ENCODE assay signal across 8 mouse cellular contexts in the genomic region with DNA sequence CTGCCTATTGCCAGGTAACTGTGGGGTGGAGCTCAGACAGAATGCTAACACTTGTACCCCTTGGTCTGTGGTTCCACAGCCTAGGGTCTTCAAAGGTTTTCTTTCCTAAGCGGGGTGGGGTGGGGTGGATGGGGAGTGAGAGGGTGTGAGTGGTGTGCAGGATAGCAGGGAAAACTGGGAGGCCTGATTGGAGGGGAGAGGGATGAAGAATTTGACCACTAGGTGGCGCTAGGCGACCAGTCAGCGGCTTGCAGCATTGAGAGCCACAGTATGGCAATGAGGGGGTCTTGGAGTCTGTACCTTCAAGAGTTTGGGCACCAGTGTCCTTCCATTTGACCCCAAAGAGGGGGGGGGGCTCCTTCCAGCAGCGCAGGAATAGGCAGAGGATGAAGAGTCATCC. TPM values are rescaled to one million over a fixed set of nuclear protein-coding genes. Genes with fewer than 3 reads are reported as not detected.
DNase-seq lines count a peak whose midpoint lies in the region; ATAC-seq and TF ChIP-seq lines count a peak whose summit lies in the region.

No protein-coding gene starts in this region.

- H3K9ac ChIP-seq in heart, embryonic 12.5 days = no peak overlapping the region
- no peak overlapping the region for H3K9ac ChIP-seq in liver, embryonic 14.5 days (replicated peaks)
- H3K9ac ChIP-seq in neural tube, embryonic 14.5 days (replicated peaks; ENCODE audit: low read depth, low read length) = no peak overlapping the region
- no peak overlapping the region for H3K9ac ChIP-seq in stomach, postnatal 0 days (ENCODE audit: low read length)

- no peak overlapping the region for H3K4me2 ChIP-seq in heart, embryonic 12.5 days
- no peak overlapping the region for H3K4me2 ChIP-seq in liver, embryonic 14.5 days (ENCODE audit: low read depth)
- H3K4me2 ChIP-seq in neural tube, embryonic 14.5 days (ENCODE audit: low read depth, low read length) = no peak overlapping the region
- no peak overlapping the region for H3K4me2 ChIP-seq in stomach, postnatal 0 days (replicated peaks; ENCODE audit: low read depth)

- no peak overlapping the region for H3K4me3 ChIP-seq in bone marrow macrophage, adult 2 months (ENCODE audit: insufficient read depth, low read length)
- no peak overlapping the region for H3K4me3 ChIP-seq in heart, embryonic 12.5 days
- H3K4me3 ChIP-seq in liver, embryonic 14.5 days (ENCODE audit: insufficient read depth in 1 of 2, low read depth in 2 of 2, low read length in 2 of 2) = no peak overlapping the region
- H3K4me3 ChIP-seq in neural tube, embryonic 14.5 days (ENCODE audit: low read depth, low read length) = no peak overlapping the region
- no peak overlapping the region for H3K4me3 ChIP-seq in stomach, postnatal 0 days (ENCODE audit: low read depth, low read length)

- H3K27me3 ChIP-seq in heart, embryonic 12.5 days (replicated peaks) = peaks cover 6% of the 10 kb centered on the region; the same call in 1 of the 2 replicates
- no peaks in the 10 kb centered on the region for H3K27me3 ChIP-seq in liver, embryonic 14.5 days (ENCODE audit: control insufficient read depth, insufficient read depth, low read length)
- H3K27me3 ChIP-seq in neural tube, embryonic 14.5 days (ENCODE audit: control insufficient read depth, insufficient read depth, low read length) = no peaks in the 10 kb centered on the region
- H3K27me3 ChIP-seq in stomach, postnatal 0 days (ENCODE audit: control insufficient read depth, insufficient read depth, low read length) = no peaks in the 10 kb centered on the region

- H3K9me3 ChIP-seq in heart, embryonic 12.5 days (replicated peaks) = no peaks in the 10 kb centered on the region
- H3K9me3 ChIP-seq in liver, embryonic 14.5 days (ENCODE audit: control insufficient read depth, low read length) = no peaks in the 10 kb centered on the region
- no peaks in the 10 kb centered on the region for H3K9me3 ChIP-seq in neural tube, embryonic 14.5 days (ENCODE audit: control insufficient read depth, low read length)
- H3K9me3 ChIP-seq in stomach, postnatal 0 days (ENCODE audit: control insufficient read depth, low read length) = no peaks in the 10 kb centered on the region

- TF ChIP-seq POLR2A in bone marrow macrophage, adult 2 months (IDR thresholded peaks at IDR 0.05; ENCODE audit: borderline replicate concordance, low read depth, low read length) = no peak

- 0% methylated on average over 5 of the region's 5 CpGs for WGBS in heart, embryonic 12.5 days
- WGBS in liver, embryonic 14.5 days (ENCODE audit: insufficient replicate concordance) = 0% methylated on average over 5 of the region's 5 CpGs
- 4% methylated on average over 5 of the region's 5 CpGs for WGBS in neural tube, embryonic 14.5 days
- WGBS in stomach, postnatal 0 days = 3% methylated on average over 5 of the region's 5 CpGs

- TF ChIP-seq EP300 in liver, embryonic 14.5 days (IDR thresholded peaks at IDR 0.05; ENCODE audit: low read depth) = no peak
- TF ChIP-seq EP300 in stomach, postnatal 0 days (optimal IDR thresholded peaks at IDR 0.05) = no peak

- no peaks in the 10 kb centered on the region for H3K36me3 ChIP-seq in heart, embryonic 12.5 days
- H3K36me3 ChIP-seq in liver, embryonic 14.5 days (replicated peaks; ENCODE audit: control insufficient read depth, insufficient read depth, low read depth) = no peaks in the 10 kb centered on the region
- no peaks in the 10 kb centered on the region for H3K36me3 ChIP-seq in neural tube, embryonic 14.5 days (ENCODE audit: control insufficient read depth, insufficient read depth, low read length)
- no peaks in the 10 kb centered on the region for H3K36me3 ChIP-seq in stomach, postnatal 0 days (ENCODE audit: control insufficient read depth, insufficient read depth, low read length)

- no peak overlapping the region for H3K27ac ChIP-seq in bone marrow macrophage, adult 2 months (ENCODE audit: insufficient read depth, low read depth, low read length)
- H3K27ac ChIP-seq in heart, embryonic 12.5 days (ENCODE audit: poor library complexity, severe bottlenecking) = no peak overlapping the region
- no peak overlapping the region for H3K27ac ChIP-seq in liver, embryonic 14.5 days
- H3K27ac ChIP-seq in neural tube, embryonic 14.5 days (ENCODE audit: low read depth, low read length) = no peak overlapping the region
- no peak overlapping the region for H3K27ac ChIP-seq in stomach, postnatal 0 days (replicated peaks)

- peak; percentile 80 to 81 for DNase-seq in B cell, adult 2 months
- peak; percentile 85 for DNase-seq in kidney, postnatal 14 days
- peak in 1 of 3 experiments; percentile 33 for DNase-seq in liver, embryonic 14.5 days (ENCODE audit: low read depth in 3 of 3, low spot score in 3 of 3)
- peak; percentile 83 for DNase-seq in stomach, postnatal 0 days (ENCODE audit: low spot score)

- peak; percentile 56 for ATAC-seq in erythroblast, adult 5-6 weeks (replicated peaks; ENCODE audit: low FRiP score, poor library complexity, severe bottlenecking)
- peak; percentile 72; the same call in 1 of the 2 replicates for ATAC-seq in heart, embryonic 12.5 days (ENCODE audit: insufficient number of reproducible peaks, low FRiP score)
- no peak for ATAC-seq in liver, embryonic 14.5 days (ENCODE audit: insufficient read depth)
- peak; percentile 83 for ATAC-seq in neural tube, embryonic 14.5 days (ENCODE audit: low read depth)
- peak; percentile 69 for ATAC-seq in stomach, postnatal 0 days (ENCODE audit: low FRiP score, low TSS enrichment)

- no peaks in the 10 kb centered on the region for H3K4me1 ChIP-seq in bone marrow macrophage, adult 2 months (ENCODE audit: control insufficient read depth, insufficient read depth, low read length)
- 0 out of 2 replicates have a peak, but pooled peaks cover 3% of the 10 kb centered on the region for H3K4me1 ChIP-seq in heart, embryonic 12.5 days (replicated peaks)
- no peaks in the 10 kb centered on the region for H3K4me1 ChIP-seq in liver, embryonic 14.5 days (replicated peaks; ENCODE audit: control insufficient read depth in 2 of 2, insufficient read depth in 2 of 2, low read length in 1 of 2)
- H3K4me1 ChIP-seq in neural tube, embryonic 14.5 days (ENCODE audit: control insufficient read depth, insufficient read depth, low read length) = no peaks in the 10 kb centered on the region
- H3K4me1 ChIP-seq in stomach, postnatal 0 days (replicated peaks; ENCODE audit: control insufficient read depth, insufficient read depth) = no peaks in the 10 kb centered on the region

- TF ChIP-seq CTCF in bone marrow macrophage, adult 2 months (IDR thresholded peaks at IDR 0.05; ENCODE audit: low read depth, low read length) = peak; percentile 98
- TF ChIP-seq CTCF in liver, embryonic 14.5 days (IDR thresholded peaks at IDR 0.05; ENCODE audit: low read depth) = peak; percentile 91
- peak; percentile 95 for TF ChIP-seq CTCF in stomach, postnatal 0 days (IDR thresholded peaks at IDR 0.05; ENCODE audit: low read depth)

RNA-seq across cellular contexts. Expression of gene Pigm, which starts 35.9 kb away (rescaled TPM):
- 14.3 and 15.4 TPM in 2 replicates for polyA plus RNA-seq in bone marrow macrophage, adult 2 months (2012; ENCODE audit: insufficient read depth, insufficient read length, missing spikeins)
- 5.2 and 5.6 TPM in 2 replicates for total RNA-seq in erythroblast, adult 5-6 weeks (2015; ENCODE audit: low replicate concordance)
- total RNA-seq in erythroblast, adult 5-6 weeks (2017; ENCODE audit: low replicate concordance) = 5.3 and 8.1 TPM in 2 replicates
- 8.5 and 9.4 TPM in 2 replicates for polyA plus RNA-seq in heart, embryonic 12.5 days (2016; fragmentation: Nextera tagmentation; extraction: Ambion mirVana)
- 3.8 and 4.1 TPM in 2 replicates for polyA plus RNA-seq in liver, embryonic 14.5 days (2012; rRNA removed)
- 2.3 and 2.6 TPM in 2 replicates for polyA plus RNA-seq in liver, embryonic 14.5 days (2014; fragmentation: Nextera tagmentation; extraction: Ambion mirVana)
- 5.2 and 6.1 TPM in 2 replicates for polyA plus RNA-seq in neural tube, embryonic 14.5 days (2014; fragmentation: Nextera tagmentation; extraction: Ambion mirVana)
- 3.6 and 3.8 TPM in 2 replicates for polyA plus RNA-seq in stomach, postnatal 0 days (2015; fragmentation: Nextera tagmentation; extraction: Ambion mirVana)
